Mouse (Mus musculus) urinary bladder, postnatal 10 days (tissue): Measurements from ENCODE around the gene A430005L14Rik.
A peak's percentile ranks its signal among the peaks of the same experiment; 100 is the strongest.

ENCODE experiments used
- DNase-seq: peaks from one replicate; pipeline ENCODE4 v3.0.0; 2022; ENCODE audit warnings: low spot score

The A430005L14Rik gene

GRCm38 (mm10) chr4:153974431-153975291 is 17.6 kb downstream of the A430005L14Rik start, which contains the start of the genes Dffb and Cep104:
Gene Dffb, minus strand, starts transcription at chr4:153975126.
Gene Cep104, plus strand, starts transcription at chr4:153975194.
- DNase-seq: peak; percentile 80

GRCm38 (mm10) chr4:153975292-153975662 is 18.2 kb downstream of the A430005L14Rik start:
- DNase-seq: no peak

GRCm38 (mm10) chr4:153975768-153976167 is 18.7 kb downstream of the A430005L14Rik start:
- no peak for DNase-seq

- no peak for DNase-seq
Observed at GRCm38 (mm10) chr4:153979243-153979642, 22.2 kb downstream of the A430005L14Rik start.

GRCm38 (mm10) chr4:153980470-153980869 is 23.4 kb downstream of the A430005L14Rik start:
- no peak for DNase-seq

GRCm38 (mm10) chr4:153992715-153993114 is 35.7 kb downstream of the A430005L14Rik start:
- no peak for DNase-seq

- DNase-seq: no peak
Observed at GRCm38 (mm10) chr4:153993505-153993904, 36.5 kb downstream of the A430005L14Rik start.

GRCm38 (mm10) chr4:154005488-154005887 is 48.5 kb downstream of the A430005L14Rik start:
- DNase-seq: no peak

GRCm38 (mm10) chr4:154006264-154006663 is 49.2 kb downstream of the A430005L14Rik start:
- DNase-seq: no peak

GRCm38 (mm10) chr4:154007759-154008158 is 50.7 kb downstream of the A430005L14Rik start:
- DNase-seq: no peak

GRCm38 (mm10) chr4:154010907-154011645 is 54.0 kb downstream of the A430005L14Rik start:
- no peak for DNase-seq
